Mouse (Mus musculus): ENCODE results near the gene Smpdl3b. TPM values are rescaled to one million over a fixed set of nuclear protein-coding genes. Genes with fewer than 3 reads are reported as not detected.
A peak's percentile ranks its signal among the peaks of the same experiment; 100 is the strongest.

The Smpdl3b gene
- polyA plus RNA-seq, 1 experiment: not detected

GRCm38 (mm10) chr4:132762602-132763001, 5.5 kb upstream of the Smpdl3b start:
- WGBS: 78% methylated on average over 6 of the region's 6 CpGs
- no peak for TF ChIP-seq CTCF (IDR thresholded peaks at IDR 0.05; ENCODE audit: insufficient read depth, low read depth, low read length)
- TF ChIP-seq POLR2A (IDR thresholded peaks at IDR 0.05; ENCODE audit: insufficient read depth, low read depth, low read length): no peak

GRCm38 (mm10) chr4:132760296-132760695, 3.2 kb upstream of the Smpdl3b start:
- no peak for TF ChIP-seq CTCF (IDR thresholded peaks at IDR 0.05; ENCODE audit: insufficient read depth, low read depth, low read length)
- no peak for TF ChIP-seq POLR2A (IDR thresholded peaks at IDR 0.05; ENCODE audit: insufficient read depth, low read depth, low read length)
- 64% methylated on average over 3 of the region's 3 CpGs for WGBS
- H3K27ac ChIP-seq (ENCODE audit: insufficient read depth, low read depth, low read length): no peak overlapping the region
- H3K4me1 ChIP-seq (ENCODE audit: control insufficient read depth, insufficient read depth, low read length): peaks cover 11% of the 10 kb centered on the region
- no peak overlapping the region for H3K4me3 ChIP-seq (ENCODE audit: insufficient read depth, low read depth, low read length)

More at GRCm38 (mm10) chr4:132762602-132763001, 5.5 kb upstream of the Smpdl3b start:
- H3K27ac ChIP-seq (ENCODE audit: insufficient read depth, low read depth, low read length): no peak overlapping the region
- H3K4me1 ChIP-seq (ENCODE audit: control insufficient read depth, insufficient read depth, low read length): 0 out of 2 replicates have a peak, but pooled peaks cover 3% of the 10 kb centered on the region
- no peak overlapping the region for H3K4me3 ChIP-seq (ENCODE audit: insufficient read depth, low read depth, low read length)

- no peak for TF ChIP-seq CTCF (IDR thresholded peaks at IDR 0.05; ENCODE audit: insufficient read depth, low read depth, low read length)
- no peak for TF ChIP-seq POLR2A (IDR thresholded peaks at IDR 0.05; ENCODE audit: insufficient read depth, low read depth, low read length)
- 59% methylated on average over 7 of the region's 7 CpGs for WGBS
- no peak overlapping the region for H3K4me3 ChIP-seq (ENCODE audit: insufficient read depth, low read depth, low read length)
- no peak overlapping the region for H3K27ac ChIP-seq (ENCODE audit: insufficient read depth, low read depth, low read length)
- peaks cover 11% of the 10 kb centered on the region for H3K4me1 ChIP-seq (ENCODE audit: control insufficient read depth, insufficient read depth, low read length)
Measured at GRCm38 (mm10) chr4:132757633-132758351, 740 bp upstream of the Smpdl3b start.

GRCm38 (mm10) chr4:132752992-132753391, 4.1 kb downstream of the Smpdl3b start:
- no peak for TF ChIP-seq CTCF (IDR thresholded peaks at IDR 0.05; ENCODE audit: insufficient read depth, low read depth, low read length)
- no peak for TF ChIP-seq POLR2A (IDR thresholded peaks at IDR 0.05; ENCODE audit: insufficient read depth, low read depth, low read length)

GRCm38 (mm10) chr4:132749258-132749982, 7.6 kb downstream of the Smpdl3b start:
- 85% methylated on average over 6 of the region's 6 CpGs for WGBS
- TF ChIP-seq CTCF (IDR thresholded peaks at IDR 0.05; ENCODE audit: insufficient read depth, low read depth, low read length): no peak
- no peak for TF ChIP-seq POLR2A (IDR thresholded peaks at IDR 0.05; ENCODE audit: insufficient read depth, low read depth, low read length)
- no peak overlapping the region for H3K27ac ChIP-seq (ENCODE audit: insufficient read depth, low read depth, low read length)
- H3K4me3 ChIP-seq (ENCODE audit: insufficient read depth, low read depth, low read length): no peak overlapping the region
- H3K4me1 ChIP-seq (ENCODE audit: control insufficient read depth, insufficient read depth, low read length): peaks cover 2% of the 10 kb centered on the region; the same call in 1 of the 2 replicates

More at GRCm38 (mm10) chr4:132752992-132753391, 4.1 kb downstream of the Smpdl3b start:
- Histone ChIP-seq H3K4me1 (ENCODE audit: control insufficient read depth, insufficient read depth, low read length) (peaks cover 9% of the 10 kb centered on the region), H3K4me3 (ENCODE audit: insufficient read depth, low read depth, low read length) (no peak overlapping the region), H3K27ac (ENCODE audit: insufficient read depth, low read depth, low read length) (no peak overlapping the region)
- 84% methylated on average over 6 of the region's 6 CpGs for WGBS

GRCm38 (mm10) chr4:132748778-132749177, 8.3 kb downstream of the Smpdl3b start:
- TF ChIP-seq CTCF (IDR thresholded peaks at IDR 0.05; ENCODE audit: insufficient read depth, low read depth, low read length): no peak
- no peak for TF ChIP-seq POLR2A (IDR thresholded peaks at IDR 0.05; ENCODE audit: insufficient read depth, low read depth, low read length)
- Histone ChIP-seq H3K4me1 (ENCODE audit: control insufficient read depth, insufficient read depth, low read length) (peaks cover 7% of the 10 kb centered on the region; the same call in 1 of the 2 replicates), H3K4me3 (ENCODE audit: insufficient read depth, low read depth, low read length) (no peak overlapping the region), H3K27ac (ENCODE audit: insufficient read depth, low read depth, low read length) (no peak overlapping the region)
- WGBS: 86% methylated on average over 4 of the region's 4 CpGs

GRCm38 (mm10) chr4:132747664-132748259, 9.3 kb downstream of the Smpdl3b start:
- H3K4me3 ChIP-seq (ENCODE audit: insufficient read depth, low read depth, low read length): no peak overlapping the region
- WGBS: 84% methylated on average over 9 of the region's 9 CpGs

GRCm38 (mm10) chr4:132746911-132747517, 10.0 kb downstream of the Smpdl3b start:
- TF ChIP-seq POLR2A (IDR thresholded peaks at IDR 0.05; ENCODE audit: insufficient read depth, low read depth, low read length): no peak
- TF ChIP-seq CTCF (IDR thresholded peaks at IDR 0.05; ENCODE audit: insufficient read depth, low read depth, low read length): no peak
- Histone ChIP-seq H3K4me3 (ENCODE audit: insufficient read depth, low read depth, low read length) (no peak overlapping the region), H3K27ac (ENCODE audit: insufficient read depth, low read depth, low read length) (0 out of 2 replicates have a peak overlapping the region, but pooled peaks have one; percentile 9), H3K4me1 (ENCODE audit: control insufficient read depth, insufficient read depth, low read length) (peaks cover 7% of the 10 kb centered on the region; the same call in 1 of the 2 replicates)
- WGBS: 92% methylated on average over 9 of the region's 9 CpGs

More at GRCm38 (mm10) chr4:132747664-132748259, 9.3 kb downstream of the Smpdl3b start:
- TF ChIP-seq CTCF (IDR thresholded peaks at IDR 0.05; ENCODE audit: insufficient read depth, low read depth, low read length) (no peak), POLR2A (IDR thresholded peaks at IDR 0.05; ENCODE audit: insufficient read depth, low read depth, low read length) (no peak)
- Histone ChIP-seq H3K4me1 (ENCODE audit: control insufficient read depth, insufficient read depth, low read length) (peaks cover 7% of the 10 kb centered on the region; the same call in 1 of the 2 replicates), H3K27ac (ENCODE audit: insufficient read depth, low read depth, low read length) (0 out of 2 replicates have a peak overlapping the region, but pooled peaks have one; percentile 9)
